Mouse (Mus musculus) cerebellum, postnatal 25 days (tissue): ENCODE measurements at regions not wholly inside any gene's neighbourhood (a gene's known extent, or its start where the extent isn't known, plus 50 kb on each side); places are given as distances from the start of the nearest gene placed in this dataset.

Source experiments
- DNase-seq, 2 experiments: peaks; one replicate each; pipeline ENCODE4 v3.0.0; 2021; ENCODE audit warnings: mixed read lengths in 2 of 2

DNA sequence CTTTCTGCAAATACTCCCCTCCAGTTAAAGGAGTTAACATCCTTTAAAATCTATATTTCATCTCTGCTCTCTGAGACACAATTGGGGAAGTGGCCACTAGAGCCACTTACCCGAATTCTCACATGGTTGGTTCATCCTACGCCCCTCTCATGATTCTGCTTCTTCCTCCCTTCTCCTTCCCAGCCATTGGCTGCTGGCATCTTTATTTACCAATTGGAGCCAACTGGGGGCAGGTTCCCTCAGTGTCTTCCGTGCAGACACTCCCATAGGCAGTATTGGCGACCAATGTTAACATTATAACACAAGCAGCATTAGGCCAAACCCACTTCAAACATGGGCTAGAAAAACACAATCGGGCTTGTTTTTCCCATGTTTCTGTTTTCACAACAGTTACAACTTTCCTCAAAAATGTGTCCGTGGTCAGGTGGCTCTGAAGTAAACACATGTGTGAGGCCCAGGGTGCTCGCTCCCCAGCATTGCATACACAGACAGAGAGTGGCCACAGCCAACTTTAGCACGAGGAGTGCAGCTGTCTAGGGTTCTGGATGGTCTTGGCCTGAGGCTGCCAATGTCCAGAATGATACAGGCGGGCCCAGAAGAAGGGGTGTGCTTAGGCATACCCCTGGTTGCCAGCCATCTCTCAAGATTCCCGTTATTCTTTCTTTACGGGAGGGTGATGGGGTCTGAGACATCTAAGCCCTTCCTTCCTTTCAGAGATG, 119.1 kb downstream of the Zfp706 start:
- DNase-seq = no peak

DNA sequence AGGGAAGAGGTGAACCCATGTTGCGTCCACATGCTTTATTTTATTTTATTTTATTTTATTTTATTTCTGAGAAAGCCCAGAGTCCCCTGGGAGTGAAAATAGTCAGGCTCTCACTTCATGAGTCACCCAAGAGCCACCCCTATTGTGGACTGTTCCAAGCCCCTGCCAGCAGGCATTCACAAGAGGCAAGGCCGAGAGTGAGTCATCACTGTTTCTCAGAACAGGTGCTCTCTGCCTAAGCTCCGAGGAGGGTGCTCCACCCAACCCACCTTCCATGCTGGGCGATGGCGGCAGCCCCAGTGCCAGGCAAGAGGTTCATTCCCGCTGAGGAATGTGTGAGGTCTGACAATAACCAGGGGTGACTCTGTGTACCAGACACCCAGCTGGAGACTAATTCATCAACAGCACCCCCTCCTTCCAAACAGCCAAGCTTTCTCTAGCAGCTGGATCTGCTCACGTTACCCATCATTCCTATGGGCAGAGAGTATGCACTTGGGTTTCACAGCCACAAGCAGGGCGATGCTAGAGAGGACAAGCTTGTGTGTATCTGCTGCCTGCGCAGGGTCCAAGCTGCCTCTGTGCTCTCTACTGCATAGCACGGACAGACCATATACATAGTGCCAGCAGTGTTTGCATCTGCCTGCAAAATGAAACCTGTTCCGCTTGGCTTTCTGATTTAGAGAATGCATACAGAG, 122.8 kb downstream of the Zfp706 start:
- peak; percentile 37 to 67 for DNase-seq

GRCm38 (mm10) chr15:36884074-36884473, 123.5 kb downstream of the Zfp706 start:
- DNase-seq = no peak

DNA sequence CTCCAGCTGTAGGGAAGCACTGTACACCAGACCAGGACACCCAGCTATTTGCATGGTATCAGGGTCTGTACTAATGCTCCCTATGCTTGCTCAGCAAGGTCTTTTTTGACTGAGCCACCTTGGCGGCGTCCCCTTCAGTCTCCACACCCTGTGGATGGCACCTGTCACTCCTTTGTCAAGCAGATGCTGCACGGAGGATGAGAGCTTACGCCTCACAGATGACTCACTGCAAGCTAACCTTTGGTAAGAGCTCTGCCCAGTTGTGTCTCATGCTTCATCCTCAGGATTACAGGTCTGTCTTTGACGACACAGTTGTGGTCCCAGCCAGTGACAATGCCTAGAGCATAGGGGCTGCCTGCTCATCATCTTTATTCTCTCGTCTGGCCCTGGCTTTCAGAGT, 124.4 kb downstream of the Zfp706 start:
- no peak for DNase-seq

DNA sequence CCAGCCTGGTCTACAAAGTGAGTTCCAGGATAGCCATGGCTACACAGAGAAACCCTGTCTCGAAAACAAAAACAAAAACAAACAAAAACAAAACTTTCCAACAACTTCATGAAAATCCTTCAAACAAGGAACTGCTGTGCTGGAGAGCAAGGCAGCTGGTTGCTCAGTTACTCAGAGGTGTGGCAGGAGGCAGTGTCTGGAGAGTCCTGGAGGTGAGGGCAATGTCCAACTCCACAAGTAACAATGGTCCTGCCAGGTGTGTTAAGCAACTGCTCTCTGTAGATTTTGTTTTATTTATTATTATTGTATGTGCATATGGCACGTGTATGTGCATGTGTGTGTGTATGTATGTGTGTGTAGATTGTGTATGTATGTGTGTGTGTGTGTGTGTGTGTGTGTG, 126.0 kb downstream of the Zfp706 start:
- DNase-seq = no peak

DNA sequence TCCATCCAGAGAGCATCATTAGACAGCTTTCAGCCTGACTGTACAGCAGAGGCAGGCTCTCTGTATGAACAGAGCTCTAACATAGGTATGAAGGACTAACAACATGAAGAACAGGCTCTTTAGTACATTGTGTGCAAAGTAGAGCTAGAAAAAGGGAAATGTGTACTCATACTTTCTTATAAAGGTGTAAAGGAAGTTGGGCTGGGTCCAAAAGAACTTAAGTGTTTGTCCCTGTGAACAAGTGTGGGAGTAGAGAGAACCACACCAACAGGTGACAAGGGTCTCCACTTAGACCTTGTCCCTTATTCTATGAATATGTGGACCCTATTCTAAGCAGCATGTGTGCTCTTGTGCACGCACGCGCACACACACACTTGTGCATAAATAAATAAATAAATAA, 127.0 kb downstream of the Zfp706 start:
- no peak for DNase-seq

- no peak for DNase-seq
Observed at GRCm38 (mm10) chr15:36879587-36879986, 128.0 kb downstream of the Zfp706 start.

GRCm38 (mm10) chr15:36878960-36879359, 128.6 kb downstream of the Zfp706 start:
- DNase-seq = no peak

DNA sequence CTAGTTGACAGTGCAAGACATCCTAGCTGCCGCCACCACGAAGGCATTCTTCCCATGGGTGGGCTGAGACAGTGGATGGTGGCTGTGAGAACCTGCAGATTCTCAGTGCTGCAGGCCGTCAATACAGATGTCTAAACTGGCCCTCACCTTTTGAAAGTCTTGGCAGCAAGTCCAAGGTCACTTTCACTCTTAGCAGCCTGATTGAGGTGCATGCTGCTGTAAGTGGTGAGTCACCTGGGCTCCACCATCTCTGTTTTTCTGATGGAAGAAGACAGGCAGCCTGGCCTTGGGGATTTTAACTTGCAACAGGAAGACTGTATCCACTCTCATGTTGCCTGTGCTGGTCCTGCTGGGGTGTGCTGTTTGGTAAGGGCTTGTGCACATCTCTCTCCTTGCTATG, 129.3 kb downstream of the Zfp706 start:
- no peak for DNase-seq

DNA sequence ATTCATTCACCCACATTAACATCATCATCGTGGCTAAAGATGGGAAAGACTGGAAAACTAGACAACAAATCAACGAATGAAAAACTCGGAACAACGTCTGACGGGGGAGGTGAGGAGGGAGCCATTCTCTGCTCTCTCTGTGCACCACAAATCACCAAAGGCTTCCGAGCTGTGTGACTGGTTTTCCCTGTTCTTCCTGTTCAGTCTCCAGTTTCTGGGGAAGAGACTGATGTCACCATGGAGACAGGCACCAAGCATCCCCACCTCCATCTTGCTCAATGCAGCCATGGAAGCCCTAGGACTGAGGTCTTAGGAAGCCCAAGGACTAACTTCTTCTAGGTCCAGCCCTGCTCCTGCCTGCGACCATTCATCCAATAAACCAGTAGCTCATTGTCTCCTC, 130.1 kb downstream of the Zfp706 start:
- no peak for DNase-seq

GRCm38 (mm10) chr15:36875980-36876778, 131.4 kb downstream of the Zfp706 start:
- no peak for DNase-seq

DNA sequence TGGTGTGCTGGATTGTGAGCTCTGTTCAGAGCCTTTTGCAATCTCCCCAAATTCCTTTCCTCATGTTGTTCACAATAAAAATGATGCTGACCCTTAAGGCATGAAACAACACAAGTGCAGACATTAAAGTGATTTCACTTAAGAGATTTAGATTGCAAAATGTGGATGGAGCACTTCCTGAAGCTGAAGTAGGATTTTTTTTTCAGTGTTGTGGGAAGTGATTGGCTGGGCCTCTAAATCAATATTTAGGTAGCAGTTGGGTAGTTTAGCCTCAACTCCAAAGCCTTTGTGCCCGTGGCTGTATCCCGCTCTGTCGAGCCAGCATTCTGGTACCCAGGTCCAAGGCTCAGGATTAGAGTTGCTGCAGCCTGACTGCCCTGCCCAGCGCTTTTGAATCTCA, 133.0 kb downstream of the Zfp706 start:
- no peak for DNase-seq

DNA sequence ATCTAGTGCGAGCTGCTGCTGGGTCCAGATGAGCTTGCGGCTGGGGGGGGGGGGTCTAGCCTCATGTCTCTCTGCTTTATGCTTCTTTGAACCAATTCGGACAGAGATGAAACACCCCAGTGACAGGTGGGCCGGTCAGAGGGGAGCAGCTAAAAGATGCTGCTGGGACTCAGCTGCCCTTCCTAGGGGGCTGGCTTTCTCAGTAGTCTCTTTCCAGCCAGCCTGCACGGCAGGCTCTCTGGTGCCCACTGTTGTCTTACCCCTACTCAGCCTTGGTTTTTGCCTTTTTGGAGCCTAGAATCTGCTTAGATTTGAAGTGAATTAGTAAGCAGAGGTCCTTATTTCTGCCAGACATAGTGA, 133.7 kb downstream of the Zfp706 start:
- no peak for DNase-seq

DNA sequence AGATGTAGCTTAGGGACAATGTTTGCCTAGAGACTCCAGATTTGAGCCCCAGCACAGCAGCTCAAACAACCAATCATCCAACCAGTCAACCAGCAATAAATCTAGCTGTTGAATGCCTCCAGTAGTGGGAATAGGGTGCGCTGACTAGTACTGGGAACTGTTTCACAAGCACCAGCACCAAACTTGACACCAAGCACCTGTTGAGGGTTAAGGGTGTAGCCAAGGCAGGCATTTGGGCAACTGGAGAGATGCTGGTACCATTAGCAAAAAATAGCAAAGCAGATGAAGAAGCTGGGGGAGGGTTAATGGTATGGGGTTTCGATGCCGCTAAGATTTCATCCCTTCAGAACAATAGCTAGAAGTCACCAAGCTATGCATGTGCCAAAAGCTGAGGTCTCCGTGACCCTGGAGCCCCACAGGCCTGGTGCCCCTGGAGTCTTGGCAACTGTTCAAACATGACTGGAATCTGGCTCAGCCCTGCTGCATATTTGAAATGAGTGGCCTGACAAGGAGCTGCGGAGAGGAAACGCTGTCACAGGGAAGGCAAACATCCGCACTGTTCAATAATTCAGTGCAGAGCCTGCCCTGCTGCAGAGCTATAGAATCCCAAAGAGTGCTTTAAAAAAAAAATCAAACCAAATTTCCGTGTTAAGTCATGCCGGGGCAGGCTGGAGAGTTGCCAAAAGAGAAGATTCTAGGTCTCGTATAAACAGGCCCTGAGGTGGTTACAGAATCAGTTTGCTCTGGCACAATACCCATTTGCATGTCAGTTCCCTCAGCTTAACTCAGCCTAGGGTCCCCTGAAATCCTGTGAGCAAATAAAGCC, 134.3 kb downstream of the Zfp706 start:
- peak; percentile 50 to 51 for DNase-seq

DNA sequence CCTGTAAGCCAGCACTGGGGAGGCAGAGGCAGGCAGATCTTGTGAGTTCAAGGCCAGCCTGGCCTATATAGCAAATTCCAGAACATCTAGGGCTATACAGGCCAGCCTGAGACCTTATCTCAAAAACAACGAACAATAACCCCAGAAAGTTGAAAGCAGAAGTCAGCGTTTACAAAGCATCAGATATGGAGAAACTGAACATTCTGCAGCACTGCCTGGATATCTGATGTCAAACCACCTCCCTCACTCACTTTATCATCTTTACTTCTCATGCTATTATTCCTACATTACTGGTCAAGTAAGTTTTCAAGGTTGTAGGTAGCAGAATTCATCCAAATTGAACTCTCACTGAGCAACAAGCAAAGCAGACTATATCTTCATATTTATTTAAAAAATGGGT, 135.0 kb downstream of the Zfp706 start:
- DNase-seq = no peak

GRCm38 (mm10) chr15:36870717-36871116, 136.9 kb downstream of the Zfp706 start:
- DNase-seq = no peak

DNA sequence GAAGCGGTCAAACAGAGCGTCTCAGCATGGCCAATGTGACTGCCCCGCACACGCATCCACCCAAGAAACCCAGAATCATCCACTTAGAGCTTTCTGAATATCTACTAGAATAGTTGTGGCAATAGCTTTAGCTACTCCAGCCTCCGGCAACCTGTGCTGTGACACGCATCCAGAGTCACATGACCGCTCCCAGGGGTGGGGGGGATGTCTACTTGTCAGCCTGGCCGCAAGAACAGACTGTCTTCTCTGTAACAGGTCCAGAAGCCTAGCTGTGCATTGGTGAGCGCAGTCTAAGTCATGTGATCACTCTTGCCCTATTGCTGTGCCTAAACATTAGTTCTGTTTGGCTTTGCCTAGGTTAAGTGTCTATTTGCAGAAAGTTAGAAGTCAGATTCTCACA, 137.5 kb downstream of the Zfp706 start:
- no peak for DNase-seq

- no peak for DNase-seq
Observed at GRCm38 (mm10) chr15:36866088-36866487, 141.5 kb downstream of the Zfp706 start.

- DNase-seq = no peak
Observed at GRCm38 (mm10) chr15:36865332-36865731, 142.2 kb downstream of the Zfp706 start.

DNA sequence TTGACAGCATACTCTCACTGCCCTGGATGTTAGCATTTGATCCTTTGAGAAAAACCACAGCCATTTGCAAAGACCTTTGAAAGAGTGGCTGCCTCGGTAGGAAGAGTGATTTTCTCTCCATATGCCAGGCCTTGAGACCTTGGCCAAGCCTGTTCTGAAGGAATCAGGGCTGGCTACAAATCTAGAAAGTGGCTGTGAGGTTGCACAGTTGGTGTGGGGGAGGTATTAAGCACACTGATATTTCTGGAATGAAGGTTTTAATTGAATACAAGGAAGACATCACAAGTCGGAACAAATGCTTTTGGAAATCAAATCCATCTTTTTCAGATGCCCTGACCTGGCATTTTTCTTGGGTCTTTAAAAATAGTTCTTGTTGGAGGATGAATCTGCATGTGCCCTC, 143.5 kb downstream of the Zfp706 start:
- no peak for DNase-seq

DNA sequence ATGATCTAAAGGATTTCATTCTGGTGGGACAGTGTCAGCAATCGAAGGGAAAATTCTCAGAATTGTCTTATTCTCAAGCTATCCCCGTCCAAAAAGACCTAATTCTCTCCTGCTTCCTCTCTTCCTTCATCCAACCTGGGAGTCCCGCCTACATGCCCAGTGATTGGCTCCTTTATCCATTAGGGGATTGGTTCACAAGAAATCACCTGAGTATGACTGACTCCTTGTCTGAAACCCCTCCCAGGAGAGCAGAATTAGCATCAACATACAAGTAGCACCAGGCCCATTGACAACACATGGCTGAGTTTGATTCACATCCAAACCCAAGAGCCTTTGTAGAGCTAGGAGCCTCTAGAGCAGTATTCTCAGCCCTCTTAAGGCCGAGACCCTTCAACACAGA, 148.9 kb downstream of the Zfp706 start:
- DNase-seq = no peak

DNA sequence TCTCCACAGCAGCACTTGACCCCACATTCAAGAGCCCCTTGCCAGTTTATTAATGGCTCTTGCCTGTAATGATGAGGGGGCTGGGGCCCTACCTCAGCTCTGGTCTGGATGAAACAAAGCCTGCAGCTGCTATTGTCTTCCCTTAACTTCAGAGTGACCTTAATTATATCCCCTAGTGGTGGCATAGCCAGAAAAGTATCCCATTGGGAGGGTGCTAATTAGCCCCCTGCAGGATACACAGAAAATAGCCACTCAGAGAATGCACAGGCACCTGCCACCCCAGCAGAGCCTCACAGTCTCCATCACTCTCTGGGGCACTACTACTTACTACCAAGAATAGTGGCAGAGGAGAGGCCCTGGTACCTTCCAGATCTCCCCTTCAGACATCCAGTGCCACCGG, 150.0 kb downstream of the Zfp706 start:
- no peak for DNase-seq

GRCm38 (mm10) chr15:36855550-36856131, 151.9 kb downstream of the Zfp706 start:
- peak; percentile 42 to 58 for DNase-seq
